Mouse (Mus musculus) brain, adult 2 months (tissue): ENCODE results near the gene Cd163l1.

ENCODE experiments used
- DNase-seq: peaks from one replicate; pipeline ENCODE4 v3.0.0; 2011; ENCODE audit warnings: low read depth, low spot score

The Cd163l1 gene

DNA sequence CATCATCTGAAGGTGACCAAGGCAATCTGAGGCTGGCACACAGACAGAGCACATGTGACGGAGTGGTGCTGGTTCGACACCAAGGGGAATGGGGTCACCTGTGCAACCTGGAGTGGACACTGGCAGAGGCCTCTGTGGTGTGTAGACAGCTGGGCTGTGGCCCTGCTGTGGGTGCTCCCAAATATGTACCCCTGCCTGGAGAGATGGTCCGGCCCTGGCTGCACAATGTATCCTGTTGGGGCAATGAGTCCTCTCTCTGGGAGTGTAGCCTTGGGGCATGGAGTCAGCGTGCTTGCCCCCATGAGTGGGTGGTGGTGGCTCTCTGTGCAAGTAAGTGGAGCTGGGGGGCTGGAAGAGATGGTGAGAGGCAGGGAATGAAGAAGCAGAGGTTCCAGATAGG, 2.3 kb downstream of the Cd163l1 start:
- DNase-seq: no peak

DNA sequence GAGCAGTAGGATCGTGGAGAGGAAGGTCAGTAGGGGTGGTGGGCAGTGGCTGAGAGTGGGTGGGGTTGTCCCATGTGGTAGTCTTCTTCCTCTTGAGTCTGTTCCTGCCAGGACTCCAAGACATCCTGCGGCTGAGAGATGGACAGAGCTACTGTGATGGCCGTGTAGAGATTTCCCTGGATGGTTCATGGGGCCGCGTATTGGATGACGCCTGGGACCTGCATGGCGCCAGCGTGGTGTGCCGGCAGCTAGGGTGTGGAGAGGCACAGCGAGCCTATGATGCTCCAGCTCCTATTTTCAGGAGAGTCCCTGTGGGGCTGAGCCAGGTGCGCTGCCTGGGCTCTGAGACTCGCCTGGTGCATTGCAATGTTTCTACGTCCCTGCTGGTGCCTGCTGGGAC, 6.1 kb downstream of the Cd163l1 start:
- no peak for DNase-seq

DNA sequence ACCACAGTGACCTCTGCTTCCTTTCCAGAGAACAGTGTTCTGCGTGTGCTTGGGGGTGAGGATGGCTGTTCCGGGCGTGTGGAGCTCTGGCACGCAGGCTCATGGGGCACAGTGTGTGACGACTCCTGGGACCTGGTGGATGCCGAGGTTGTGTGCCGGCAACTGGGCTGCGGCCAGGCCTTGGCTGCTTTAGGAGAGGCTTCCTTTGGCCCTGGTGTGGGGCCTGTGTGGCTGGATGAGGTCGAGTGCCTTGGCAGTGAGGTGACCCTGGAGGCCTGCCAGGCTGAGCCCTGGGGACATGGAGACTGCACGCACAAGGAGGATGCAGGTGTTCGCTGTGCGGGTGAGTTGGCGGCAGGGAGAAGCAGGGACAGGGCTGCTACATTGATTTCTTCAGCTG, 10.4 kb downstream of the Cd163l1 start:
- DNase-seq: no peak

DNA sequence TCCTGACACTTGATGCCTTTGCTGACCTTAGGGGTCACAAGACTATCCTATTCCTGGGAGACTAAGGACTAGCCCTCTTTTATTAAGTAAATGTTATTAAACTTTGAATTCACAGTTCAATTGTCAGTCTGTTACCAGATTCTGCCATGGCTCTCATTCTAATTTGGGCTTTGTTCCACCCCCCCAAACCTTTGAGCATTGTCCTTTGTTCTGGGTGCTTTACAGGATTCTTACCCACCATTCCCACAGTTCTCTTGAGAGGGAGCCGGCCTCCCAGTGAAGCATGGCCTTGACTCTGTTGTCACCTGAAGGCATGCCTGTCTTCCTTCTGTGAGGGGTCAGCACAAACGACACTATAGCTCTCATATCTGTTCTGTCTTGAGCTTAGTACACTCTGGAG, 13.0 kb downstream of the Cd163l1 start:
- DNase-seq: no peak

DNA sequence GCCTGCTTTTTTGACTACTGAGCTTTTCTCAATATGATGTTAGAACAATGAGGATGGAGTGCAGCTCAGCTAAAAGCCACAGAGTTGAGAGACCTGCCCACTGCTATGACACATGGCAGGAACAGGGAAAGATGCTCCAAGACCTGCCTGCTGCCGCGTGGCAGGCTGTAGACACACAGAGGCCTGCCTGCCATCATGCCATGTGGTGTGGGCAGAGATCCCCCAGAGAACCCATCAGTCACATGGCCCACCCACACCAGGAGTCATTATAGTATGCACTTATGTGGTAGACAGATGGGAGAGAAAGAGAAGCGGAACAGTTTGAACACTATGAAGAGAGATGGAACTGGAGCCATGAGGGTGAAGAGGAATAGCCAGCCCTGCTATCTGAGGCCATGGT, 15.6 kb downstream of the Cd163l1 start:
- peak; percentile 51 for DNase-seq

DNA sequence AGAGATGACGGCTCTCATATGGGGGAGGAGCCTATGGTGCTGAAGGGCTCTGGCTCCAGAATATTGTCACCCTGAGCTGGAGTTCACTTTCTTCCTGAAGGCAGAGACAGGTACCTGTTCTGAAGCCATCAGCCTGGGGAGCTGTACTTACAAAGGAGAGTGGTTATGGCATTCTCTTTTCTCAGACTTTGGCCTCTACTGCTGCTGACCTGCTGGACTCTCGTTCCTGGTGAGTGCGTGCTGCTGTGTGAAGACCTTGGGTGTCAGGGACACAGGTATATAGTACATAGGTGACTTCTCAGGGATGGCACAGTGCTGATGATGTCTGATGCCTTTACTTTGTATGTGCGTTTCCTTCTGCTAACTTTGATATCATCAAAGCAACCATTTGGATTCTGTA, 29.1 kb downstream of the Cd163l1 start, which contains the start of gene 5830411N06Rik:
Gene 5830411N06Rik (plus strand): TSS at position 69 of the 400 bp plus-strand sequence.
- DNase-seq: no peak

DNA sequence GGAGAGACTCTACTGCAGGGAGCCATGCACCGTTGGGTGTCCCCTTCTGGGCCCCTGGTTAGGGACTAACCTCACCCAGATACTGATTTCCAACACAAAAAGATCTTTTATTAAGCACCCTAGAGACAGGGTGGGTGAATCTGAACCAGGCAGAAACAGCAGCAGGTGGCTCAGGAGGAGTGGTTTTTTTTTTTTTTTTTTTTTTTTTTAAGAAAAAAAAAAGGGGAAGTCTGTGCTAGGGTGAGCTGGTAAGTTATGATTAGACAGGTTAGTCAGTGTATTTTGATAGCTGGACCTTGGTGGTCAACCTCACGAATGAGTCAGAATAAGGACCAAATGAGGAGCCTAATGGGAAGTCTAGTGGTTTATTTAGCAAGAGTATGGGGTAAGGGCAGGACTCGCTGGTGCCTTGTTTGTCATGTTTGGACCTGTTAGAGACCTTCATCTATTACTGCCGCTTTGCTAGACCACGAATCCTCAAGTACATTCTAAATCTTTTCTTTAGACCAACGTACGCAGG, 35.8 kb downstream of the Cd163l1 start:
- DNase-seq: no peak
